Mouse (Mus musculus) small intestine, adult 2 months (tissue): ENCODE data around the gene Hopx. TPM values are rescaled to one million over a fixed set of nuclear protein-coding genes. Genes with fewer than 3 reads are reported as not detected.
A peak's percentile ranks its signal among the peaks of the same experiment; 100 is the strongest.

Experiments
- H3K27ac ChIP-seq: fragments of 200-500 bp; 2 replicates; pipeline ENCODE4 v1.5.1; 2012; ENCODE audit warnings: low read depth, low read length, control low read depth, inconsistent platforms; ENCODE audit not compliant: insufficient read depth
- H3K27me3 ChIP-seq: fragments of 200-500 bp; 2 replicates; pipeline ENCODE4 v1.6.1; 2012; ENCODE audit warnings: mild to moderate bottlenecking, moderate library complexity, low read length, inconsistent platforms; ENCODE audit not compliant: control insufficient read depth, insufficient read depth
- H3K36me3 ChIP-seq: fragments of 200-500 bp; 2 replicates; pipeline ENCODE4 v1.6.1; 2012; ENCODE audit warnings: mild to moderate bottlenecking, low read length, control low read depth, inconsistent platforms; ENCODE audit not compliant: control insufficient read depth, insufficient read depth
- H3K4me1 ChIP-seq: fragments of 200-500 bp; 2 replicates; pipeline ENCODE4 v1.6.1; 2012; ENCODE audit warnings: low read length, inconsistent platforms, mixed read lengths; ENCODE audit not compliant: control insufficient read depth, insufficient read depth, insufficient read length
- H3K4me3 ChIP-seq: fragments of 200-500 bp; 2 replicates; pipeline ENCODE4 v1.5.1; 2012; ENCODE audit warnings: low read depth, mild to moderate bottlenecking, control low read depth, inconsistent platforms, low read length, moderate library complexity
- CTCF ChIP-seq: fragments of 200-500 bp; IDR thresholded peaks from 2 replicates; pipeline ENCODE4 v1.5.1; 2012; ENCODE audit warnings: low read depth, mild to moderate bottlenecking, control low read depth, inconsistent platforms, low read length, moderate library complexity, mixed read lengths; ENCODE audit not compliant: insufficient replicate concordance, insufficient read length; ENCODE audit errors: extremely low read depth
- POLR2A ChIP-seq: fragments of 200-500 bp; IDR thresholded peaks from 2 replicates; pipeline ENCODE4 v1.6.1; 2012; ENCODE audit warnings: low read depth, mild to moderate bottlenecking, control low read depth, inconsistent platforms, low read length, moderate library complexity
- WGBS: fragments of 180-500 bp; shearing (Covaris S2); methylation state at CpG from one replicate; pipeline ENCODE4 v1.1.7; 2018; 5-methylcytosine and 5-hydroxymethylcytosine counted together
- polyA plus RNA-seq: library from polyadenylated mRNA; depleted of rRNA; stranded (reverse); fragments of >200 nt; gene quantifications from 2 replicates; pipeline ENCODE4 v1.2.3, GENCODE M21; 2012

Gene Hopx
- polyA plus RNA-seq, 1 experiment, result 80.7 TPM

GRCm38 (mm10) chr5:77067321-77067720 is 47.6 kb downstream of the Hopx start:
- H3K36me3 ChIP-seq, result no peaks in the 10 kb centered on the region
- H3K4me3 ChIP-seq, result no peak overlapping the region
- TF ChIP-seq POLR2A (no peak), CTCF (no peak)
- 41% methylated on average over 8 of the region's 8 CpGs for WGBS
- no peaks in the 10 kb centered on the region for H3K27me3 ChIP-seq
- no peaks in the 10 kb centered on the region for H3K4me1 ChIP-seq
- H3K27ac ChIP-seq, result no peak overlapping the region

GRCm38 (mm10) chr5:77061372-77062038 is 53.4 kb downstream of the Hopx start:
- H3K4me1 ChIP-seq, result no peaks in the 10 kb centered on the region
- no peak overlapping the region for H3K27ac ChIP-seq
- H3K36me3 ChIP-seq, result no peaks in the 10 kb centered on the region
- H3K4me3 ChIP-seq, result no peak overlapping the region
- TF ChIP-seq CTCF (peak; percentile 91), POLR2A (no peak)
- H3K27me3 ChIP-seq, result no peaks in the 10 kb centered on the region; the same call in 1 of the 2 replicates
- 31% methylated on average over 17 of the region's 17 CpGs for WGBS

- no peak overlapping the region for H3K27ac ChIP-seq
- H3K4me1 ChIP-seq, result no peaks in the 10 kb centered on the region
- WGBS, result 72% methylated on average over 10 of the region's 10 CpGs
- no peaks in the 10 kb centered on the region; the same call in 1 of the 2 replicates for H3K27me3 ChIP-seq
- no peaks in the 10 kb centered on the region for H3K36me3 ChIP-seq
- TF ChIP-seq POLR2A (no peak), CTCF (no peak)
- no peak overlapping the region for H3K4me3 ChIP-seq
Observed at GRCm38 (mm10) chr5:77060363-77060762, 54.6 kb downstream of the Hopx start.

GRCm38 (mm10) chr5:77056881-77057440 is 58.0 kb downstream of the Hopx start:
- H3K4me3 ChIP-seq, result no peak overlapping the region
- H3K27me3 ChIP-seq, result no peaks in the 10 kb centered on the region; the same call in 1 of the 2 replicates
- no peak for TF ChIP-seq CTCF
- no peak for TF ChIP-seq POLR2A
- no peaks in the 10 kb centered on the region for H3K36me3 ChIP-seq
- H3K27ac ChIP-seq, result no peak overlapping the region
- H3K4me1 ChIP-seq, result no peaks in the 10 kb centered on the region
- 74% methylated on average over 12 of the region's 12 CpGs for WGBS

GRCm38 (mm10) chr5:77052616-77053015 is 62.3 kb downstream of the Hopx start:
- TF ChIP-seq POLR2A (no peak), CTCF (no peak)
- no peaks in the 10 kb centered on the region for H3K27me3 ChIP-seq
- no peaks in the 10 kb centered on the region for H3K4me1 ChIP-seq
- no peak overlapping the region for H3K4me3 ChIP-seq
- 97% methylated on average over 5 of the region's 5 CpGs for WGBS
- H3K36me3 ChIP-seq, result no peaks in the 10 kb centered on the region
- no peak overlapping the region for H3K27ac ChIP-seq

- no peak for TF ChIP-seq CTCF
- no peak for TF ChIP-seq POLR2A
- WGBS, result 66% methylated on average over 5 of the region's 5 CpGs
- no peak overlapping the region for H3K27ac ChIP-seq
- no peaks in the 10 kb centered on the region for H3K27me3 ChIP-seq
- H3K4me1 ChIP-seq, result no peaks in the 10 kb centered on the region
- H3K36me3 ChIP-seq, result no peaks in the 10 kb centered on the region
- no peak overlapping the region for H3K4me3 ChIP-seq
Observed at GRCm38 (mm10) chr5:77044362-77044761, 70.6 kb downstream of the Hopx start.

GRCm38 (mm10) chr5:77039391-77039790 is 75.5 kb downstream of the Hopx start:
- TF ChIP-seq POLR2A, result no peak
- TF ChIP-seq CTCF, result no peak
- Histone ChIP-seq H3K27ac (no peak overlapping the region), H3K36me3 (no peaks in the 10 kb centered on the region), H3K27me3 (no peaks in the 10 kb centered on the region), H3K4me3 (no peak overlapping the region), H3K4me1 (no peaks in the 10 kb centered on the region)
